Mouse (Mus musculus) hindbrain, embryonic 11.5 days (tissue): Measurements from ENCODE around the gene Tmem266. TPM values are rescaled to one million over a fixed set of nuclear protein-coding genes. Genes with fewer than 3 reads are reported as not detected.

Source experiments
- ATAC-seq: fragments of 200-750 bp; cut with Nextera tagmentation; 2 replicates; pipeline ENCODE4 v1.8.0; 2017; ENCODE audit warnings: mild to moderate bottlenecking, moderate TSS enrichment, moderate library complexity; ENCODE audit not compliant: low FRiP score
- DNase-seq: peaks from one replicate; pipeline ENCODE4 v3.0.0-alpha.2; 2015; ENCODE audit warnings: low spot score
- H3K27ac ChIP-seq: fragments of 300-500 bp; sonication (generic); 2 replicates; pipeline ENCODE4 v1.5.1; 2014; ENCODE audit warnings: mild to moderate bottlenecking, low read depth, low read length
- H3K27me3 ChIP-seq: fragments of 300-500 bp; sonication (generic); 2 replicates; pipeline ENCODE4 v1.6.1; 2014; ENCODE audit warnings: mild to moderate bottlenecking, low read length, moderate library complexity, mixed read lengths; ENCODE audit not compliant: control insufficient read depth, insufficient read depth
- H3K36me3 ChIP-seq: fragments of 300-500 bp; sonication (generic); 2 replicates; pipeline ENCODE4 v1.6.1; 2014; ENCODE audit warnings: mild to moderate bottlenecking, low read length, moderate library complexity, mixed read lengths; ENCODE audit not compliant: control insufficient read depth, insufficient read depth
- H3K4me1 ChIP-seq: fragments of 300-500 bp; sonication (generic); replicated peaks from 2 replicates; pipeline ENCODE4 v1.6.1; 2014; ENCODE audit warnings: low read length, mixed read lengths; ENCODE audit not compliant: control insufficient read depth, insufficient read depth
- H3K4me2 ChIP-seq: fragments of 300-500 bp; sonication (generic); replicated peaks from 2 replicates; pipeline ENCODE4 v1.6.1; 2014; ENCODE audit warnings: mild to moderate bottlenecking, low read depth, low read length
- H3K4me3 ChIP-seq: fragments of 300-500 bp; sonication (generic); 2 replicates; pipeline ENCODE4 v1.5.1; 2014; ENCODE audit warnings: low read depth, low read length
- H3K9ac ChIP-seq: fragments of 300-500 bp; sonication (generic); 2 replicates; pipeline ENCODE4 v1.6.1; 2014; ENCODE audit warnings: low read depth, low read length
- H3K9me3 ChIP-seq: fragments of 300-500 bp; sonication (generic); 2 replicates; pipeline ENCODE4 v1.6.1; 2016; ENCODE audit warnings: low read length; ENCODE audit not compliant: control insufficient read depth
- WGBS: fragments of 180-500 bp; shearing (Covaris S2); extraction: QIAGEN DNeasy Blood & Tissue Kit; methylation state at CpG from one replicate; pipeline ENCODE4 v1.1.7; 2014; 5-methylcytosine and 5-hydroxymethylcytosine counted together
- polyA plus RNA-seq: library from polyadenylated mRNA; unstranded; fragments of >200 nt; fragmentation: Nextera tagmentation; extraction: Ambion mirVana; gene quantifications from 2 replicates; pipeline ENCODE4 v1.2.1, GENCODE M21; 2014

The Tmem266 gene
- polyA plus RNA-seq, 1 experiment from 2014 or later, result 0.66 TPM

DNA sequence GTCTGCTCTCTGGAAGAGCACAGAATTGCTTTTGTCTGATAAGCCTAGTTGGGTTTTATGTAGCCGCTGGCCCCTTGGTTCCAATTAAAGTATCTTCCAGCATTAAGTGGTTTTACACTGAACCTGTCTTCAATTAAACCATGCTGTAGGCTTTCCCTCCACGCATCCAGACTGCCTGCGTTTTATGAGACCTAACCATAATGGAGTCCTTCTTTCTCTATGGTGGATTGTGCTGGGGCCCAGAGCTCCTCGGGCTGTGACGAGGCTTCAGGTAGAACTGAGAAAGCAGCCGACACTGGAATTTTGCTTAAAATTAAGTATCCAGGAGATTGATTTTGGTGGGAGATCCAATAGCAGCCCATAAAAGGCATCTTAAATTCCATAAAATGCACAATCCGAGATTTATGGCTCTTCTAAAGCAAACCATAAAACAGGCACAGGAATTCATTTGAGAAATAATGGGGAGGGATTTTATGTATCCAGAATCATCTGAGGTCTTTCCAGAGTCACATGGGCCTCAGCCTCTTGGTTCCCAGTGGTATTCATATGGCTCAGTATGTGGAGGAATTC is 72.4 kb downstream of the Tmem266 start:
- 88% methylated on average over 7 of the region's 7 CpGs for WGBS
- DNase-seq (no peak), ATAC-seq (no peak)
- Histone ChIP-seq H3K27me3 (no peaks in the 10 kb centered on the region), H3K4me3 (no peak overlapping the region), H3K9ac (no peak overlapping the region), H3K4me1 (no peaks in the 10 kb centered on the region), H3K36me3 (no peaks in the 10 kb centered on the region), H3K9me3 (no peaks in the 10 kb centered on the region), H3K4me2 (no peak overlapping the region), H3K27ac (no peak overlapping the region)

- 81% methylated on average over 7 of the region's 7 CpGs for WGBS
- DNase-seq (no peak), ATAC-seq (no peak)
Measured at GRCm38 (mm10) chr9:55402276-55402675, 75.6 kb downstream of the Tmem266 start.

GRCm38 (mm10) chr9:55404256-55404655 is 77.5 kb downstream of the Tmem266 start:
- Histone ChIP-seq H3K9me3 (no peaks in the 10 kb centered on the region), H3K27me3 (no peaks in the 10 kb centered on the region), H3K9ac (no peak overlapping the region), H3K4me2 (no peak overlapping the region), H3K36me3 (no peaks in the 10 kb centered on the region), H3K4me3 (no peak overlapping the region), H3K4me1 (no peaks in the 10 kb centered on the region; the same call in 1 of the 2 replicates), H3K27ac (no peak overlapping the region)
- ATAC-seq (no peak), DNase-seq (no peak)
- WGBS, result 77% methylated on average over 4 of the region's 4 CpGs

More at GRCm38 (mm10) chr9:55402276-55402675, 75.6 kb downstream of the Tmem266 start:
- H3K27ac ChIP-seq, result no peak overlapping the region
- no peaks in the 10 kb centered on the region for H3K4me1 ChIP-seq
- H3K27me3 ChIP-seq, result no peaks in the 10 kb centered on the region
- H3K4me3 ChIP-seq, result no peak overlapping the region
- H3K4me2 ChIP-seq, result no peak overlapping the region
- H3K9me3 ChIP-seq, result no peaks in the 10 kb centered on the region
- no peak overlapping the region for H3K9ac ChIP-seq
- H3K36me3 ChIP-seq, result no peaks in the 10 kb centered on the region

GRCm38 (mm10) chr9:55404976-55405702 is 78.4 kb downstream of the Tmem266 start:
- 70% methylated on average over 6 of the region's 6 CpGs for WGBS
- no peak overlapping the region for H3K27ac ChIP-seq
- no peaks in the 10 kb centered on the region for H3K9me3 ChIP-seq
- no peaks in the 10 kb centered on the region for H3K27me3 ChIP-seq
- H3K4me2 ChIP-seq, result no peak overlapping the region
- no peaks in the 10 kb centered on the region; the same call in 1 of the 2 replicates for H3K4me1 ChIP-seq
- no peak for DNase-seq
- H3K4me3 ChIP-seq, result no peak overlapping the region
- no peaks in the 10 kb centered on the region for H3K36me3 ChIP-seq
- no peak overlapping the region for H3K9ac ChIP-seq
- no peak for ATAC-seq

- H3K27ac ChIP-seq, result no peak overlapping the region
- no peak for DNase-seq
Measured at GRCm38 (mm10) chr9:55406773-55407172, 80.1 kb downstream of the Tmem266 start.

GRCm38 (mm10) chr9:55408851-55409250 is 82.1 kb downstream of the Tmem266 start:
- ATAC-seq (no peak), DNase-seq (peak; percentile 41)
- WGBS, result 31% methylated on average over 4 of the region's 4 CpGs

More at GRCm38 (mm10) chr9:55406773-55407172, 80.1 kb downstream of the Tmem266 start:
- Histone ChIP-seq H3K36me3 (no peaks in the 10 kb centered on the region), H3K9me3 (no peaks in the 10 kb centered on the region), H3K9ac (no peak overlapping the region), H3K27me3 (no peaks in the 10 kb centered on the region), H3K4me1 (no peaks in the 10 kb centered on the region; the same call in 1 of the 2 replicates), H3K4me3 (no peak overlapping the region), H3K4me2 (no peak overlapping the region)
- WGBS, result 58% methylated on average over 2 of the region's 2 CpGs
- ATAC-seq, result no peak

GRCm38 (mm10) chr9:55409833-55410232 is 83.1 kb downstream of the Tmem266 start:
- H3K9ac ChIP-seq, result no peak overlapping the region
- H3K27me3 ChIP-seq, result no peaks in the 10 kb centered on the region
- DNase-seq (no peak), ATAC-seq (no peak)
- no peaks in the 10 kb centered on the region for H3K36me3 ChIP-seq
- no peaks in the 10 kb centered on the region; the same call in 1 of the 2 replicates for H3K4me1 ChIP-seq
- no peaks in the 10 kb centered on the region for H3K9me3 ChIP-seq
- no peak overlapping the region for H3K4me2 ChIP-seq
- no peak overlapping the region for H3K4me3 ChIP-seq
- H3K27ac ChIP-seq, result no peak overlapping the region
- WGBS, result 57% methylated on average over 3 of the region's 3 CpGs

More at GRCm38 (mm10) chr9:55408851-55409250, 82.1 kb downstream of the Tmem266 start:
- Histone ChIP-seq H3K9ac (no peak overlapping the region), H3K4me3 (no peak overlapping the region), H3K4me1 (no peaks in the 10 kb centered on the region; the same call in 1 of the 2 replicates), H3K4me2 (no peak overlapping the region), H3K9me3 (no peaks in the 10 kb centered on the region), H3K27me3 (no peaks in the 10 kb centered on the region), H3K36me3 (no peaks in the 10 kb centered on the region), H3K27ac (no peak overlapping the region)

GRCm38 (mm10) chr9:55410430-55410829 is 83.7 kb downstream of the Tmem266 start:
- ATAC-seq, result no peak

GRCm38 (mm10) chr9:55411154-55411553 is 84.4 kb downstream of the Tmem266 start:
- 49% methylated on average over 6 of the region's 6 CpGs for whole genome bisulfite sequencing
- Histone ChIP-seq H3K4me1 (no peaks in the 10 kb centered on the region; the same call in 1 of the 2 replicates), H3K27me3 (no peaks in the 10 kb centered on the region), H3K9ac (no peak overlapping the region), H3K27ac (no peak overlapping the region), H3K36me3 (no peaks in the 10 kb centered on the region), H3K9me3 (no peaks in the 10 kb centered on the region), H3K4me3 (no peak overlapping the region), H3K4me2 (no peak overlapping the region)
- ATAC-seq, result no peak
- DNase-seq, result no peak

More at GRCm38 (mm10) chr9:55410430-55410829, 83.7 kb downstream of the Tmem266 start:
- Histone ChIP-seq H3K27me3 (no peaks in the 10 kb centered on the region), H3K36me3 (no peaks in the 10 kb centered on the region), H3K4me2 (no peak overlapping the region), H3K4me1 (no peaks in the 10 kb centered on the region; the same call in 1 of the 2 replicates), H3K4me3 (no peak overlapping the region), H3K27ac (no peak overlapping the region), H3K9me3 (no peaks in the 10 kb centered on the region), H3K9ac (no peak overlapping the region)
- DNase-seq, result no peak
- 71% methylated on average over 6 of the region's 6 CpGs for WGBS
